Mouse (Mus musculus): ENCODE measurements around the gene Prune2. TPM values are rescaled to one million over a fixed set of nuclear protein-coding genes. Genes with fewer than 3 reads are reported as not detected.

Gene Prune2
- total RNA-seq (2021), result 10 to 100 TPM; 20.6 to 20.7 TPM

- intact Hi-C loops (cut with DNase I), result no loop called here
- DNase-seq, result peak; percentile 87
These were observed at the start of gene Prune2 for GRCm38 (mm10) chr19:16955613-16956271. Prune2 (plus strand) TSS chr19:16956118.

GRCm38 (mm10) chr19:16911507-16911906 is 44.4 kb upstream of the Prune2 start:
- no peak for DNase-seq
- intact Hi-C loops (cut with DNase I), result no loop called here

- intact Hi-C loops (cut with DNase I), result no loop called here
- DNase-seq, result no peak
These were observed 31.4 kb upstream of the Prune2 start for GRCm38 (mm10) chr19:16924516-16924915.

GRCm38 (mm10) chr19:16934664-16935063 is 21.3 kb upstream of the Prune2 start:
- intact Hi-C loops (cut with DNase I), result no loop called here
- no peak for DNase-seq

GRCm38 (mm10) chr19:16948794-16949313 is 7.1 kb upstream of the Prune2 start:
- DNase-seq, result no peak
- intact Hi-C loops (cut with DNase I), result no loop called here

GRCm38 (mm10) chr19:16949341-16949740 is 6.6 kb upstream of the Prune2 start:
- intact Hi-C loops (cut with DNase I), result no loop called here
- no peak for DNase-seq

GRCm38 (mm10) chr19:16950051-16950450 is 5.9 kb upstream of the Prune2 start:
- intact Hi-C loops (cut with DNase I), result no loop called here
- no peak for DNase-seq

- no peak for DNase-seq
- intact Hi-C loops (cut with DNase I), result no loop called here
These were observed 5.1 kb upstream of the Prune2 start for GRCm38 (mm10) chr19:16950664-16951363.

GRCm38 (mm10) chr19:16954736-16955135 is 1.2 kb upstream of the Prune2 start:
- peak; percentile 44 for DNase-seq
- intact Hi-C loops (cut with DNase I), result no loop called here

GRCm38 (mm10) chr19:16955231-16955612 is 696 bp upstream of the Prune2 start:
- intact Hi-C loops (cut with DNase I), result no loop called here
- no peak for DNase-seq

- DNase-seq, result no peak
- intact Hi-C loops (cut with DNase I), result no loop called here
These were observed 401 bp downstream of the Prune2 start for GRCm38 (mm10) chr19:16956319-16956718.

- intact Hi-C loops (cut with DNase I), result no loop called here
These were observed 3.1 kb downstream of the Prune2 start for GRCm38 (mm10) chr19:16959051-16959450.

GRCm38 (mm10) chr19:16959551-16959950 is 3.6 kb downstream of the Prune2 start:
- peak; percentile 11 for DNase-seq
- intact Hi-C loops (cut with DNase I), result no loop called here

More at GRCm38 (mm10) chr19:16959051-16959450, 3.1 kb downstream of the Prune2 start:
- DNase-seq, result no peak

GRCm38 (mm10) chr19:16961036-16961435 is 5.1 kb downstream of the Prune2 start:
- no peak for DNase-seq
- intact Hi-C loops (cut with DNase I), result no loop called here

GRCm38 (mm10) chr19:16963178-16963577 is 7.3 kb downstream of the Prune2 start:
- DNase-seq, result no peak
- intact Hi-C loops (cut with DNase I), result no loop called here

GRCm38 (mm10) chr19:16968768-16969167 is 12.8 kb downstream of the Prune2 start:
- no peak for DNase-seq
- intact Hi-C loops (cut with DNase I), result no loop called here

- intact Hi-C loops (cut with DNase I), result no loop called here
- no peak for DNase-seq
These were observed 14.7 kb downstream of the Prune2 start for GRCm38 (mm10) chr19:16970612-16971011.

- no peak for DNase-seq
- intact Hi-C loops (cut with DNase I), result no loop called here
These were observed 23.0 kb downstream of the Prune2 start for GRCm38 (mm10) chr19:16978910-16979309.

GRCm38 (mm10) chr19:16981743-16982142 is 25.8 kb downstream of the Prune2 start:
- intact Hi-C loops (cut with DNase I), result no loop called here
- DNase-seq, result no peak

GRCm38 (mm10) chr19:16984897-16985296 is 29.0 kb downstream of the Prune2 start:
- intact Hi-C loops (cut with DNase I), result no loop called here
- DNase-seq, result peak; percentile 77

- DNase-seq, result no peak
- intact Hi-C loops (cut with DNase I), result no loop called here
These were observed 32.1 kb downstream of the Prune2 start for GRCm38 (mm10) chr19:16987984-16988383.

GRCm38 (mm10) chr19:16992151-16992550 is 36.2 kb downstream of the Prune2 start:
- no peak for DNase-seq
- intact Hi-C loops (cut with DNase I), result no loop called here

All from left cerebral cortex, postnatal 4 days (tissue).